ENCODE assay signal across 17 mouse cellular contexts in genomic region chr3:131357643-131358042, GRCm38 (mm10).
"Had no signal": no experiment of that assay in that cellular context is flagged by ENCODE, and none has a peak within 500 bp of the region (broad histone marks: within the 10 kb centered on the region; RNA-seq: fewer than 3 reads in every experiment).

No protein-coding gene starts in this region.

- H3K4me3 ChIP-seq: midbrain, embryonic 10.5 days; midbrain, embryonic 12.5 days; myocyte; neural tube, embryonic 13.5 days; neural tube, embryonic 15.5 days had no signal

- H3K27ac ChIP-seq: liver, embryonic 14.5 days; midbrain, embryonic 10.5 days; midbrain, embryonic 12.5 days; neural tube, embryonic 13.5 days; neural tube, embryonic 15.5 days had no signal

- H3K4me1 ChIP-seq: midbrain, embryonic 10.5 days; midbrain, embryonic 12.5 days; neural tube, embryonic 13.5 days; neural tube, embryonic 15.5 days had no signal

- DNase-seq: lung, adult 18-20 months; lung, embryonic 14.5 days; lung, postnatal 10 days; lung, postnatal 4 days; midbrain, embryonic 14.5 days; retina, postnatal 1 day; right cerebral cortex, adult 18-20 months; thymus, adult 18-20 months; thymus, postnatal 14 days; thymus, postnatal 36 days had no signal

- ATAC-seq: midbrain, embryonic 16.5 days had no signal
